Mouse (Mus musculus): Measurements from ENCODE around the gene Exoc7.
A peak's percentile ranks its signal among the peaks of the same experiment; 100 is the strongest.
"Not testable (repeated sequence)": the region's sequence is repeated elsewhere in the genome, so short reads cannot be mapped to it uniquely, and the experiment has no call there.

Exoc7 gene

DNA sequence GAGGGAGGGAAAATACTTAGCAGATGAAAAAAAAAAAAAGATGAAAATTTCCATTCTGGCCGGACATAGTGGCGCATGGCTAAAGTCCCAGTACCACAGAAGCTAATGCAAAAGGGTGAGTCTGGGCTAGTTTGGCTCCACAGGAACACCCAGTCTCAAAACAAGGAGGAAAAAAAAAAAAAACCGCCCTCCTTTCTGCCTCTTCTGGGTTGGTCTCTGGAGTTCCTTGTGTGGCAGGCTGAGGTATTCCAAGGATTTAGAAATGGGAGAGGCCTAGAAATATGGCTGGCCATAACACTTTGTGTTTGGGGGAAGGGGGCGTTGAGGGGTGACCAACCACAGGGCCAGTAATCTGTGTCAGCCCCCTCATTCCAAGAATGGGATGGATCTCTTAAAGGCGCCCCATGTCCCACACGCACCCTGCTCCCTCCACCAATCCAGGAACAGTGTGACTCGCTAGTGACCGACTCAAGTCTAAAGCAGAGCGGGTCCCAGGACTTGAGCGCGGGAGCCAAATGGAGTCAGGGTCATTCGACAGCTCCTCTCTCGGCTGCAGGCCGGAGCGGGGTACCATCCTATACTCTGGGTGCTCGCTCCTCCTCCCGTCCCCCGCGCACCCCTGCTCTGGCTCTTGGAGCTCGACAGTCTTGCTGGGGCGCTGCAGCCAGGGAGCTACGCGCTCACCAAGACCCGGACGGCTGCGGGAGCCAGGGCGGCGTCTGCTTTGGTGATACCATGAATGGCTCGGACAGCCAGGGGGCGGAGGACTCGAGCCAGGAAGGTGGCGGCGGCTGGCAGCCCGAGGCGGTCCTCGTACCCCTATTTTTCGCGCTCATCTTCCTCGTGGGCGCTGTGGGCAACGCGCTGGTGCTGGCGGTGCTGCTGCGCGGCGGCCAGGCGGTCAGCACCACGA is 26.0 kb downstream of the Exoc7 start, which contains the start of gene Galr2:
Galr2 (plus strand) TSS at position 189 of the 913 bp plus-strand sequence.
- no peak for DNase-seq (ENCODE audit: low spot score in 2 of 2)

GRCm38 (mm10) chr11:116277184-116277583 is 29.8 kb downstream of the Exoc7 start:
- not testable (repeated sequence) for DNase-seq (ENCODE audit: low spot score in 2 of 2)

DNA sequence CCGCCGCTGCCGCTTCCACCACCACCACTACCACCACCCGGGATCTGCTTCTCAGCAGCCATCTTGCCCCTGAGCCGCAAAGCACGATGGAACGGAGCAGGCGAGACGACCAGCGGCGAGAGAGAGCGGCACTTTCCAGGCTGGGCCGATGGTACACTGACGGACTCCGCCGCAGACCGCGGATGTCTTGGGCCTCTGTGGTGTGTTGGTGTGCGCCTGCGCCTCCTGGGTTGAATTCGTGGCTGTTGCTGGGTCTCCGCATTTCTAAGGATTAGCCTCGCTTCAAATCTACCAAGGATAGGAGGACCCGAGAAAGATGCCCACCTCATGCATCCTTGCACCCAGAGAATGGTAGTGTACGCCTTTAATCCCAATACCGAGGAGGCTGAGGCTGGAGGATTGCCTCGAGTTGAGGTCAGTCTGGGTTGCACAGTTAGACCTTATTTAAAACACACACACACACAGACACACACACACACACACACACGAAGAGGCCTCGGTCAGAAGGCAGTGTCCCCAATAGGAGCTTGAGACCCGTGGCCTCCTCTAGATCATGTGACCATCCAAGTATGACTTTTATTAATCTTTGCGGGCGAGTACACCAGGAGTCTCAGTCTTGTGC is 32.9 kb downstream of the Exoc7 start, which contains the start of gene Srp68:
Srp68 (minus strand) TSS at position 173 of the 622 bp plus-strand sequence.
- peak; percentile 96 to 97 for DNase-seq (ENCODE audit: low spot score in 2 of 2)

- no peak for DNase-seq (ENCODE audit: low spot score in 2 of 2)
These were observed 33.5 kb downstream of the Exoc7 start for GRCm38 (mm10) chr11:116273469-116274044.

GRCm38 (mm10) chr11:116272589-116273468 is 34.2 kb downstream of the Exoc7 start:
- DNase-seq (ENCODE audit: low spot score in 2 of 2) = no peak

DNA sequence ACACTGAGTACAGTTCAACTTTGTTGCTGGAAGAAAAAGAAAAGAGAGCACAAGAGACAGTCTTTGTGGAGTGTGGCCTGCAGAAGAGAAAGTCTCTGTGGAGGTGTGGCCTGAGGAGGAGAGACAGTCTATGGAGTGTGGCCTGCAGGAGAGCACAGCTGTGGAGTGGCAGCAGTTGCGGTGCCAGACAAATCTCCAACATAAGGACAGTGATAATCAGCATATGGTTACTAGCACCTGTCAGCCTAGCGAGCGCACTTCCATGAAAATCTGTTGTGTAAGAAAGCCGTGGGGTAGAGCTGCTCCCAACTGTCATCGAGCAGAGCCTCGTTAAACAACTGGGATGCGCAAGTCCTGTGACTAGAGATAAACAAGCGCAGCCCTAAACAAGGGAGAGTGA is 37.5 kb downstream of the Exoc7 start:
- no peak for DNase-seq (ENCODE audit: low spot score in 2 of 2)

- no peak for DNase-seq (ENCODE audit: low spot score in 2 of 2)
These were observed 38.7 kb downstream of the Exoc7 start for GRCm38 (mm10) chr11:116268313-116268712.

DNA sequence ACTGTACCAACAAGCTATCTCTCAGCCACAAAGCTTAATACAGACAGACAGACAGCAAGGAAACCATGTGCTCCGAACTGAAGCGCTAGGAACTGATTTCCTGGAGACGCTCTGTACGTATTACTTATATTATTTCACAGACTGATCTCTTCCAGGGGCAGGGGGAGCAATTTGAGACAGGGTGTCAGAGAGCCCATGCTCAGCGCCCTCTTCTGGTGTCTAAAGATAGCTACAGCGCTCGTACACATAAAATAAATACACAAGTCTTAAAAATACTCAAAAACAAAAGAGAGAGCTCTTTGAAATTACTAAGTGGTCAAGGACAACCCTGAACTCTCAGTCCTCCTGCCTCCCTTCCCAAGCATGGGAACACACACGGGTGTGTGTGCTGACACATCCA is 39.4 kb downstream of the Exoc7 start:
- no peak for DNase-seq (ENCODE audit: low spot score in 2 of 2)

- DNase-seq (ENCODE audit: low spot score in 2 of 2) = no peak
These were observed 41.2 kb downstream of the Exoc7 start for GRCm38 (mm10) chr11:116265850-116266249.

DNA sequence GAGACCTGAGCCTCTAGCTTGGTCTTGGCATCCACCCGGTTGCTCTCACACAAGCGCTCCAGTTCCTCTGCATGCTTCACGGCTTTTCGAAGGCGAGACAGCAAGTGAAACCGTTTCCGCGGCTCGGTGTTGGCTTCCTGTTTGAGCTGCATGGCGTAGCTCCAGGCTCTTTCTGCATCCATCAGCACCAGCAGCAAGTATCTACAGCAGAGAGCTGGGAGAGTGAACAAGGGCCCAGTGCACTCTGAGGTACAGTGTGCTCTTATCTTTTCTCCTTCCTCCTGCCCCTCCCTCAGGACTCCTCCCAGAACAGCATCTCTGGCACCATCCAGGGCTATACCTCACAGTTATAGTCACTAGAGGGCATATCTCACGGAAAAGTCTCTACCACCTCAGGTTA is 41.7 kb downstream of the Exoc7 start:
- DNase-seq (ENCODE audit: low spot score in 2 of 2) = peak; percentile 55 to 65

DNA sequence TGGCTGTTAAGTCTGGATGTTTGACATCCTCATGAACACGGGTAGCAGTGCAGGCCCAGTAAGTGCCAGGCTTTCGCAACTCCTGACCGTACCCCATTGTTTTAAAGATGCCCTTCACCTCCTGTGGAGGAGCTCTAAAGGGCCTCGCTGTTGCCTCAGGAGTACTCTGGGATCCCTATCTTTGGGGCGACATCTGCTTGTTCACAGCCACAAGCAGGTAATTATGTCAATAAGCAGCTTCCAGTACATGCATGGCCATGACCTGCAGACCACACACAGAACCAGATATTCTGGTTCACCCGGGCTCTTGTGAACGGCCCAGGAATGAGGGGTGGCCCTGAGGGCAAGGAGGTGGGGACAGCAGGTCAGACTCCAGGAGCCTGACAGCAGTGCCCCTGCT is 46.8 kb downstream of the Exoc7 start:
- no peak for DNase-seq (ENCODE audit: low spot score in 2 of 2)

- DNase-seq (ENCODE audit: low spot score in 2 of 2) = no peak
These were observed 47.6 kb downstream of the Exoc7 start for GRCm38 (mm10) chr11:116259461-116259860.

DNA sequence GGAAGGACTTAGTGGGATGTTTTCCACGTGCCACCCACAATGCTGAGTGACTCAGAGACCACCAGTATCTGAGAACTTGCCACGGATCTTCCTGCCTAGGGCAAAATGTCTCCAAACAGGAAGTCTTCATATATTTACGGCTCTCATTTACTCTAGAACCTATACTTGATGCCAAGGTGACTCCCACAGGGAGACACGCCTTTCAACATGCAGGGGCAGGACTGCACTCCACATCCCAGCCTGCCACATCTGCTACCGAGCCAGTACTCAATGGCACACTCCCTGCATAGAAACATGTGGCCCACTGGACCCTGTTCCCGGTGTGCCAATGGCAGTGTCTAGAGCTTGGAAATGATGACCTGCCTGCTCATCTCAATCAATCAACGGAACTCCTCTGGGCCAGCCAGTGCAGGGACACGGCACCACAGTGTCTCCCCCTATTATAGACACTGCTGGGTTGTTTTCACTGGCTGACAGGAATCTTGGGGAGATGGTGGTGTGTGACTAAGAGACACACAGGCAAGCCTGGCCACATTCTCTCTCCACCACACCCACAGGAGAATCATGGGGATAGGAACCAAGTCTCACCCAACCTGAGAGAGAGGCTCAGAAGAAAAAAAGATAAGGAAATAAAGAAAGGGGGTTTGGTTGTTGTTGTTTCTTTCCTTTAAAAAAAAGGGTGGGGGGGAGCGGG is 50.9 kb downstream of the Exoc7 start:
- no peak for DNase-seq (ENCODE audit: low spot score in 2 of 2)

GRCm38 (mm10) chr11:116255090-116255981 is 51.7 kb downstream of the Exoc7 start:
- DNase-seq (ENCODE audit: low spot score in 2 of 2) = no peak

DNA sequence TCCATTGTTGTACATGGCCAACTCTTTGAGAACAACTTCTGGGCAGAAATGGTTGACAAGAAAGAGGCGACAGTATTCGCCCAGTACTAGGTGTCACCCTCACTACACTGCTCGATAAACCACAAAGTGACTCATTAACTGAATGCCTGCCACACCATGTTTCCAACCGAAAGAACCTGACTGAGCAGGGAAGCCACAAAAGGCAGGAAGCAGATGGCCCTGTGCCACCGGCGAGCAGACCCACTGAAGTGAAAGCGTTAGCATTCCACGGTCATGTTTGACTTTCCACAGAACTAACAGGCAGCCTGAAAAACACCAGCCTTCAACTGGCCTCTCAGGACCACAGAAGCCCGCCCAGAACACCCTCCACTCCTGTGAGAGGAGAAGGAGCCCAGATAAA is 52.4 kb downstream of the Exoc7 start:
- DNase-seq (ENCODE audit: low spot score in 2 of 2) = no peak

GRCm38 (mm10) chr11:116253076-116253600 is 53.9 kb downstream of the Exoc7 start:
- no peak for DNase-seq (ENCODE audit: low spot score in 2 of 2)

DNA sequence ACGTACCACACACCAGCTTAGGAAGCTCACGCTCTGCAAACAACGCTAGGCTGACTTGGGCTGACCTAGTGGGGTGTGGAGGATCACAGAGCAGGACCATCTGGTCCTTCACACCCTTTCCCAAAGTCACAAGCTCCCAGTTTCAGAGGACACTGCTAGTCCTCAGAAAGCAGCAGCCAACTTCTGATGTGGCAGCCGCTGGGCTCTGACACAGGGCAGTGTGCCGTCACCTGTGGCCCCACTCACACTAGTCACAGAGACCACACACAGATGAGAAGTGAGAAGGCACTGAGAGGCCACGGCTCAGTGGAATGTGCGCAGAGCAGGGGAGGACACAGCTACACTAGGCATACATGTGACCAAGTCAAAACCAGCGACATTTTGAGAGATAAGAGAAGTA is 56.1 kb downstream of the Exoc7 start:
- no peak for DNase-seq (ENCODE audit: low spot score in 2 of 2)

- no peak for DNase-seq (ENCODE audit: low spot score in 2 of 2)
These were observed 59.4 kb downstream of the Exoc7 start for GRCm38 (mm10) chr11:116247502-116248222.

DNA sequence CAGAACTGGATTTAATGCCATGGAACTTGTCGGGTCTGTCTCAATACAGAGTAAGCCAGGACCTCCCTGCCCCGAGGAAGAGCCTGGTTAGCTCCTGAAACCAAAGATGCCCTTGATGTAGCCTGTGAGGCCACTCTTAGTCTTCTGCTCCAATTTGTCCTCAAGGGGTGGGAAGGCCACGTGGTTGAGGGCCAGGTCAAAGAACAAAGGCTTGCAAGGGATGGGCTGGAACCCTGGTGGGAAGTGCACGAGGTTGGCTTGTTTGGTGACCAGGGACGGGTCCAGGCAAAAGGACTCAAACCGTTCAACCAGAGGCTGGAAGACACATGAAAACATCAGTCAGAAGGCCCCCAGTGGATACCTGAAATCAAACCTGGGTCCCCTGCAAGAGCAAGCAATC is 61.4 kb downstream of the Exoc7 start:
- DNase-seq (ENCODE audit: low spot score in 2 of 2) = no peak
